Mouse (Mus musculus) CH12.LX (cell line): ENCODE results near the gene 2900026A02Rik. TPM values are rescaled to one million over a fixed set of nuclear protein-coding genes. Genes with fewer than 3 reads are reported as not detected.

Experiments used
- DNase-seq: peaks from one replicate; pipeline ENCODE4 v3.0.0-alpha.2; 2013; ENCODE audit errors: extremely low read depth
- H3K27ac ChIP-seq: 2 replicates; pipeline ENCODE4 v1.5.1; 2012; ENCODE audit warnings: low read depth, mild to moderate bottlenecking, control low read depth, moderate library complexity; ENCODE audit not compliant: insufficient read depth
- H3K27me3 ChIP-seq: replicated peaks from 2 replicates; pipeline ENCODE3; 2012; ENCODE audit warnings: inconsistent platforms
- H3K36me3 ChIP-seq, 2 experiments: replicated peaks in 1 of 2; 2 replicates each; pipeline versions ENCODE3 to v1.6.1; 2012; ENCODE audit warnings: inconsistent platforms in 1 of 2, low read length in 1 of 2, mild to moderate bottlenecking in 1 of 2, mixed read lengths in 1 of 2, moderate library complexity in 1 of 2; ENCODE audit not compliant: control insufficient read depth in 1 of 2, insufficient read depth in 1 of 2
- H3K4me1 ChIP-seq, 2 experiments: 2 replicates each; pipeline ENCODE4 v1.6.1; 2012; ENCODE audit warnings: inconsistent platforms in 1 of 2, moderate library complexity in 1 of 2; ENCODE audit not compliant: insufficient read depth in 2 of 2, control insufficient read depth in 1 of 2
- H3K4me2 ChIP-seq: 2 replicates; pipeline ENCODE4 v1.6.1; 2012; ENCODE audit warnings: low read depth, mild to moderate bottlenecking, control low read depth; ENCODE audit not compliant: poor library complexity, insufficient read depth, severe bottlenecking
- H3K4me3 ChIP-seq, 3 experiments: fragments of 150-350 bp in 1 of 3; sonication (generic) in 1 of 3; replicated peaks in 1 of 3; 2 replicates each; pipeline versions ENCODE3 to v1.5.1; 2011 to 2012; ENCODE audit warnings: low read depth in 2 of 3, low read length in 2 of 3, mild to moderate bottlenecking in 2 of 3, moderate library complexity in 2 of 3, control low read depth in 1 of 3, improper control_type of control experiment in 1 of 3, inconsistent platforms in 1 of 3, mixed read lengths in 1 of 3; ENCODE audit not compliant: poor library complexity in 1 of 3
- H3K79me2 ChIP-seq: replicated peaks from 2 replicates; pipeline ENCODE4 v1.6.1; 2012; ENCODE audit warnings: mild to moderate bottlenecking, moderate library complexity; ENCODE audit not compliant: control insufficient read depth, poor library complexity, insufficient read depth, severe bottlenecking; ENCODE audit errors: extremely low read depth
- H3K9ac ChIP-seq: 2 replicates; pipeline ENCODE4 v1.6.1; 2012; ENCODE audit warnings: low read depth, mild to moderate bottlenecking, control low read depth, moderate library complexity; ENCODE audit not compliant: insufficient read depth
- H3K9me3 ChIP-seq: replicated peaks from 2 replicates; pipeline ENCODE3; 2012; ENCODE audit warnings: low read length, inconsistent platforms, mixed read lengths
- ETS1 ChIP-seq: conservative IDR thresholded peaks from 2 replicates; pipeline ENCODE4 v1.6.1; 2012; ENCODE audit warnings: low read depth, mild to moderate bottlenecking, inconsistent platforms, low read length, improper control_type of control experiment, moderate library complexity
- GABPA ChIP-seq: IDR thresholded peaks from 2 replicates; pipeline ENCODE4 v1.6.1; 2012; ENCODE audit warnings: low read depth, low read length, improper control_type of control experiment, inconsistent platforms; ENCODE audit not compliant: insufficient replicate concordance
- JUN ChIP-seq: IDR thresholded peaks from 2 replicates; pipeline ENCODE4 v1.6.1; 2011; ENCODE audit warnings: low read depth, mild to moderate bottlenecking, low read length, improper control_type of control experiment, moderate library complexity; ENCODE audit not compliant: insufficient read depth
- KAT2A ChIP-seq: IDR thresholded peaks from 2 replicates; pipeline ENCODE4 v1.6.1; 2012; ENCODE audit warnings: low read length, improper control_type of control experiment, inconsistent platforms; ENCODE audit not compliant: insufficient replicate concordance
- MAFK ChIP-seq: IDR thresholded peaks from 2 replicates; pipeline ENCODE4 v1.6.1; 2011; ENCODE audit warnings: low read length, improper control_type of control experiment; ENCODE audit not compliant: insufficient replicate concordance
- MXI1 ChIP-seq: IDR thresholded peaks from 2 replicates; pipeline ENCODE4 v1.6.1; 2011; ENCODE audit warnings: mild to moderate bottlenecking, low read depth, low read length, improper control_type of control experiment
- NRF1 ChIP-seq: IDR thresholded peaks from 2 replicates; pipeline ENCODE4 v1.6.1; 2014; ENCODE audit warnings: low read depth, mild to moderate bottlenecking, inconsistent platforms, low read length, improper control_type of control experiment, moderate library complexity
- POLR2AphosphoS2 ChIP-seq: IDR thresholded peaks from 2 replicates; pipeline ENCODE4 v1.6.1; 2011; ENCODE audit warnings: low read depth, low read length, improper control_type of control experiment
- SIN3A ChIP-seq: IDR thresholded peaks from 2 replicates; pipeline ENCODE4 v1.6.1; 2012; ENCODE audit warnings: low read length, improper control_type of control experiment, inconsistent platforms
- TCF12 ChIP-seq: IDR thresholded peaks from 2 replicates; pipeline ENCODE4 v1.6.1; 2014; ENCODE audit warnings: low read depth, mild to moderate bottlenecking, inconsistent platforms, low read length, improper control_type of control experiment
- UBTF ChIP-seq: IDR thresholded peaks from 2 replicates; pipeline ENCODE4 v1.6.1; 2012; ENCODE audit warnings: low read depth, mild to moderate bottlenecking, inconsistent platforms, low read length, improper control_type of control experiment, moderate library complexity
- ZC3H11A ChIP-seq: IDR thresholded peaks from 2 replicates; pipeline ENCODE4 v1.6.1; 2012; ENCODE audit warnings: low read depth, mild to moderate bottlenecking, inconsistent platforms, low read length, improper control_type of control experiment
- dilution Hi-C: fragments of 300-500 bp; cut with MboI; formaldehyde crosslinking; loops from 2 replicates; pipeline ENCODE4 v1.14.3; 2020; ENCODE audit warnings: low sequenced_read_pairs; ENCODE audit not compliant: extremely low pct_unique_long_range_greater_than_20kb, extremely low pct_ligation_motif_present
- in situ Hi-C: fragments of 300-500 bp; cut with MboI; formaldehyde crosslinking; loops from 3 replicates; pipeline ENCODE4 v1.14.3; 2019; ENCODE audit warnings: low sequenced_read_pairs, low pct_ligation_motif_present, low pct_unique_long_range_greater_than_20kb, mixed read lengths
- polyA plus RNA-seq: library from polyadenylated mRNA; unstranded; fragments of >175 nt; gene quantifications from 2 replicates; pipeline ENCODE4 v1.2.1, GENCODE M21; 2012; ENCODE audit warnings: low read depth; ENCODE audit not compliant: insufficient read length
- total RNA-seq, 2 experiments: library from RNA; depleted of rRNA; stranded (reverse); fragments of 300-350 nt in 1 of 2; fragments of >200 nt in 1 of 2; gene quantifications; 2 replicates each; pipeline ENCODE4 v1.2.3; 2012 to 2014

Gene 2900026A02Rik
- total and polyA plus RNA-seq, 3 experiments = 0.85 to 4.6 (median 0.93) TPM

GRCm38 (mm10) chr5:113179451-113179842 lies 41.6 kb downstream of the 2900026A02Rik start:
- H3K4me1 ChIP-seq = peaks cover 0 to 25% of the 10 kb centered on the region in 2 experiments; a peak in 2 of 4 replicates
- TF ChIP-seq MXI1 = no peak
- TF ChIP-seq GABPA = no peak
- TF ChIP-seq, all 38 proteins: peak for 0
- Histone ChIP-seq H3K4me2 (no peak overlapping the region), H3K79me2 (no peaks in the 10 kb centered on the region), H3K9ac (no peak overlapping the region), H3K27me3 (peaks cover 30% of the 10 kb centered on the region), H3K4me3 (no peak overlapping the region), H3K36me3 (no peaks in the 10 kb centered on the region), H3K9me3 (no peaks in the 10 kb centered on the region), H3K27ac (no peak overlapping the region)
- in situ Hi-C loops (no loop called here), dilution Hi-C loops (loop anchor here (25.0 kb wide), 1 partner anchor 92 kb away; the partner anchor contains the start of gene Crybb3)
- DNase-seq = no peak

- Histone ChIP-seq H3K36me3 (no peaks in the 10 kb centered on the region), H3K4me3 (no peak overlapping the region), H3K27ac (no peak overlapping the region), H3K79me2 (no peaks in the 10 kb centered on the region), H3K27me3 (peaks cover 28% of the 10 kb centered on the region), H3K4me2 (no peak overlapping the region), H3K9ac (no peak overlapping the region), H3K4me1 (peaks cover 0 to 37% of the 10 kb centered on the region in 2 experiments; a peak in 2 of 4 replicates), H3K9me3 (no peaks in the 10 kb centered on the region)
- no peak for DNase-seq
- TF ChIP-seq ZC3H11A (no peak), ETS1 (no peak), UBTF (no peak), NRF1 (no peak), MAFK (no peak), SIN3A (no peak), KAT2A (no peak), POLR2AphosphoS2 (no peak), JUN (no peak), TCF12 (no peak)
- dilution Hi-C loops = loop anchor here (25.0 kb wide), 1 partner anchor 89 kb away; the partner anchor contains the start of gene Crybb3
- in situ Hi-C loops = no loop called here
Measured at GRCm38 (mm10) chr5:113175976-113176375, 45.1 kb downstream of the 2900026A02Rik start.
